Mouse (Mus musculus) heart, postnatal 25 days (tissue): ENCODE results near the gene Lrrc46. TPM values are rescaled to one million over a fixed set of nuclear protein-coding genes. Genes with fewer than 3 reads are reported as not detected.

ENCODE experiments used
- DNase-seq: peaks from one replicate; pipeline ENCODE4 v3.0.0; 2022; ENCODE audit warnings: low spot score
- intact Hi-C: fragments of 180-260 bp; cut with DNase I; formaldehyde crosslinking; loops from one replicate; pipeline ENCODE4 v1.15.1; 2025
- total RNA-seq, 2 experiments: library from RNA; stranded (reverse); gene quantifications; 2 replicates each; pipeline ENCODE4 v1.2.3; 2021

Gene Lrrc46
- total RNA-seq, 2 experiments from 2014 or later, result 0.50 TPM; not detected in 1

DNA sequence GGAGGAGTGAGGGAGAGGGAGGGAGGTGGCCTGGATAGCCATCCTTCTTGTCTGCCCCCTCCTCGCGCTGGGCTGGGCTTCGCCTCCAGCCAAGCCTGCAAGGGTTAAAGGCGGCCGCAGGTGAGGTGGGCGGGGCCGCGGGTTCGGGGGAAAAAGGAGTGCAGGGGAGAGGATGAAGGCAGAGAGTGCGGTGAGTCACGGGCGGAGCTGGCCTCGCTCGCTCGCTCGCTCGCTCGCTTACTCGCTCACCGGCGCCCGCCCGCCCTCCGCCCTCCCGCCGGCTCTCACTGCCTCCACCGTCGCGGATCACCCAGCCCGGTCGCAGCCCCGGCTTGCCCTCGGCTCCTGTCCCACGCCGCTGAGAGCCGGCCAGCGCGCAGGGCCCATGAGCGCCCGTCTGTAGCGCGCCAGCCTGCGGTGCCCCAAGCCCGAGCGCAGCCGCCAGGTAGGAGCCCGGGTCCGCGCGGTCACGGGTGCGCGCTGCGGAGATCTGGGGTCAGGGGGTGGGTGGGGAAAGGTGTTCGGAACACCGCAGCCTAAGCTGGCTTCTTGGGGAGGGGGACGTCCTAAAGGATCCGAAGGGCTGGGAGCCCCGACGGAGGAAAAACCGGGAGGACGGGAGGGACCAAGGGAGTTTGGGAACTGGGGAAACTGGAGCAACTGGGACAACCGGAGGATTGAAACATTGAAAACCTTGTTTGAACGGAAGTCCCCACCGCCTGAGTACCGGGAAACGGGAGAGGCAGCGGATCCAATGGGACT, 22.4 kb downstream of the Lrrc46 start:
- intact Hi-C loops, result no loop called here
- DNase-seq, result no peak

DNA sequence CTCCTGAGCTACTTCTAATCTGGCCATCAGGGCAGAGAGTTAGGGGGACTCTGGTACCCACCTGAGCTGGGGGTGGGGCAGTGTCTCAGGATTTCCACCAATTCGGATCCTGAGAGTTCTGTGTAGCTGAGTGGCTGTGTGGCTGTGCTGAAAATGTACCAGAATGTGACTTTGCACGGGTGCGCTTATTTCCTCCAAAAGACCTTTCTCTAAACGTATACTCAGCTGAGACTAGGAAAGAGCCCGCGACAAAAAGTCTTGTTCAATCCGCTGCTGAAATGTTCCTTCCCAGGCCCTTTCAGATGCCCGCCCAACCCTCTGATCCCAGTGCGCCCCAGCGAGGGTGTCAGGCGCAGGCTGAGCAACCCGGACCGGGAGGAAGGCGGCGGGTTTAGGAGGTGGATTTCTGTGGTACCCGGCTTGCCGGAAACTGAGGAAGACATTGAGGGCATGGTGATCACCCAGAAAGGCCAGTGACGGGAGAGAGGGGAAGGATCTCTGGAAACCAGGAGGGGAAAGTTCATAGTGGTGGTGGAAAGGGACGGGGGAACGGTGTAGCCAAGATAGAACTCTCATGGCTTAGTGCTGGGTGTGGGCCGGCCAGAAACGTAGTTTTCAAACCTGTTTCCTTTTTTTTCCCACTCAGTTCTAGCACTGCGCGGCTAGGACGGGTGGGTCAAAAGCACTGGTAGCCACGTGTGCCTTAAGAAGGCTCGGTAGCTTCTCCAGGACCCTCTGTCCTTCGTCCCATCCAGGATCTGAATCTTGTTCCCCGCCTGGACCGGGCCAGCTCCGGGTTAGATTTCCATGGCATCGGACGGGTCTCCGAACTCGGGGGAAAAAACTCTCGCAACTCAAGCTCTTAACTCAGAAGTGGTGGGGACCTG, 23.3 kb downstream of the Lrrc46 start:
- DNase-seq, result no peak
- intact Hi-C loops, result no loop called here

DNA sequence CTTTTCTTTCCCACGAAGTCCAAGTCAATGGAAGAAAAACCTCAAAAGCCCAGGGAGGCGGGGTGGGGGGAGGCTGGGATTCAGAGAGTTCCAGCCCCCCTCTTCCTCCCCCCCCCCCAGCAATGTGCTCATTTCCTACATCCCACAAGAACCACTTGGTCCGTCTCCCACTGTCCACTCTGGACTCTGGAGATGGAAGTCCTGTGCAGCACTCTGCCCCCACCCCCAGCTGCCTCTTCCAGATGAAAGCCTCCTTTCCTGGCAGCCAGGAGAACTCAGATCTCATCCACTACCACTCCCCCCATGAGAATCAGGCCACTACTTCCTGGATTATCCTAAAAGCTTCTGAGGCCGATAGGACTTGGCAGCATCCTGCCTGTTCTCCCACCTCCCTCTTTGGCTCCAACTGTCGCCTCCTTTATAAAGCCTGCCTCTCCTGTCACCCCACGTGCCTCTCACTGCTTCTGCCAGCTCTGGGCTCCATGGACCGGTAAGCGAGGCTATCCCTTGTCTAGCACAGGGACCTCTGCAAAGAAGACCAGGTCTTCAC, 28.0 kb downstream of the Lrrc46 start, which contains the start of gene Sp6:
Sp6 (plus strand) TSS at position 274 of the 550 bp plus-strand sequence.
- DNase-seq, result no peak
- intact Hi-C loops, result no loop called here

DNA sequence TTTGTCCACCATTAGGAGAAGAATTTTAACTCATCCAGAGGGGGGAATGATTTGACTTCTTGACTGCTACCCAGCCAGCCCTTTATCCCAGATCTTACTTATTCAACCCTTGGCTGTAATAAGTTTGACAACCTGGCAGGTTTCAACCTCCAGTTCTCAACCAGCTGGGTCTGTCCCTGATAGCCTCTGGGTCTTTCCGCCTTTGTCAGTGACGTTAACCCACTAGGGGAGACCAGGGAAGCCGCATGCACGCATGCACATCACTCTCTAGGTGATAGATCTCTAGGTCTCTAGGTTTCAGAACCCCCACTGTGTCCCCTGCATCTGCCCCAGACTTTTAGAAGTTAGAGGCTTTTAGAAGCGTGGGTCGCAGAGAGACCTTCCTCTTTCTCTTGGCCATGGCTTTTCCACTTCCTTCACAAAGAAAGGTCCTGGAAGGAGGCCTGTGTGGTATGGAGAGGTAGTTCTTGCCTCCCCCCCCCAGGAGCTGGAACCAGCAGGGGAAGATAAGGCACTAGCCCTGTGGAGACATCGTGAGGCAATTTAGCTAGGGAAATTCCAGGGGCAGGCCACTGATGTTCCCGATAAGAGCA, 31.9 kb downstream of the Lrrc46 start:
- intact Hi-C loops, result no loop called here
- no peak for DNase-seq

DNA sequence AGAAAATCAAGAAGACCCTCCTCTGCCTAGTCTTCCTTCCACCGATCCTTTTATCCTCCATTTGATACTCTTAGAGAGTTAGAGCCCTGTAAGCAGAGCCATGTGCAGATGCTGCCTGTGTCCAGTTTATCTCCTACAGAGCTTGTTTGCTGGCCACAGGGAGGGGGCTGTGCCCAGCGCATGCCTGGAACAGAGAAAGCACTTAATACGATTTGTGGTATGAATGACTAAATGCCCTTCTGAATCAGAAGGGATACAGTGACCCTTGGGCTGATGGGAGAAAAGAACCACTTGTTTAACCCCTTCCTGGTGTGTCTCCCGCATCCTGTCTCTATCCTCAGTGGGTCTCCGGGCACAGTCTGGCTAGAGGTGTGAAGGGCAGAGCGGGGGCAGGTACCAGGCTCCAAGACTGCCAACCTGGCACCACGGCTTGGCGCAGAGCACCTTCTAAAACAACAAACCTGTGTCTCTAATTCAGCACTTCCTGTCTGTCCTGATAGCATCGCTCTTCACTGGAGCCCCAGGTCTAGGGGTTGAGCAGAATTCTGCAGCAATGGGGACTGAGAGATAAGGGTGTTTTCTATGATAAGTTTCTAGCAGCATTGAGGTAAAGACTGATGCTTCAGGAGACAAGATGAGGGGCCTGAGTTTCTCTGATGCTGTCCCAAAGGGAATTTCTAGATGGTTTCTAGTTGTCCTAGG, 34.0 kb downstream of the Lrrc46 start:
- intact Hi-C loops, result no loop called here
- no peak for DNase-seq

DNA sequence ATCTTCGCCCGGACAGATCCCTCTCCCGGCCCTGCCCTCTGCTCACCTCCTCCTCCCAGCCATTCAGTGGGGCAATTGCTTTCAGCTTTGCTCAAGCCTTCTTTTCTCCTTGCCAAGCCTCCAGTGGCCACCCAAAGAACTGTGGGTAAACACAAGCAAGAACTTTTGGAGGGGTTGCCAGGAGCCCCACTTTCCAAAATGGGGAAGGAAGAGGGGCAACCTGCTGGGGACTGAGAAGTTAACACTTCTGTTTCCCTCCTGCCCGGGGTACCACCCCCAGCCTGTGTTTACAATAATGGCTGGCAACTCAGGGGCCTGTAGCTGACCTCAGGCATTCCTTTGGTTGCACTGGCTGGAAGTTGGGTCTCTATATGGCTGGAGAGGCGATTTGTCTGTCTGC, 38.0 kb downstream of the Lrrc46 start:
- no peak for DNase-seq
- intact Hi-C loops, result no loop called here

DNA sequence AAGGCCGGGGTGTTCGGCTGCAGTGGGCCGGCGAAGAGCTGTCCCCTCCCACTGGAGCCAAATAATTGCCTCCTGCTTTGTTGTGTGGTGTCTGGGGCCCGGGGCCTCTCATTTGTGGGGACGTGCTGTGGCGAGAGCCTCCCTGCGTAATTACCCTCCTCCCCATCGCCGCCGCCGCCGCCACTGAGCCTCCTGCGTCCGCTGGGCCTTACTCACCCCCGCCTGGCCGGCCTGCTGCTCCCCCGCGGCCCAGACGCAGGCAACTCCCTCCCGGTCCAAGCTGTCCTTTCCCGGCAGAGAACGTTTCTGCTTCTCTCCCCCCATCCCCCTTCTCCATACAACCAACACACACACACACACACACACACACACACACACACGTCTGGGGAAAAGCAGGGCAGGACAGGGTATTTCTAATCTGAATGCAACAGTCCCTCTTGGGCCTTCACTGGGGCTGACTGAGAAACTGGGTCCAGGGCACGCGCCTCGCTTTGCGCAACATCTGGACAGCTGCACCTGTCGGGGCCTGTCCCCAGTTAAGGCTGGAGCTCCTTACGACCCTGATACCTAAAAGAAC, 43.7 kb downstream of the Lrrc46 start:
- DNase-seq, result no peak
- intact Hi-C loops, result no loop called here

DNA sequence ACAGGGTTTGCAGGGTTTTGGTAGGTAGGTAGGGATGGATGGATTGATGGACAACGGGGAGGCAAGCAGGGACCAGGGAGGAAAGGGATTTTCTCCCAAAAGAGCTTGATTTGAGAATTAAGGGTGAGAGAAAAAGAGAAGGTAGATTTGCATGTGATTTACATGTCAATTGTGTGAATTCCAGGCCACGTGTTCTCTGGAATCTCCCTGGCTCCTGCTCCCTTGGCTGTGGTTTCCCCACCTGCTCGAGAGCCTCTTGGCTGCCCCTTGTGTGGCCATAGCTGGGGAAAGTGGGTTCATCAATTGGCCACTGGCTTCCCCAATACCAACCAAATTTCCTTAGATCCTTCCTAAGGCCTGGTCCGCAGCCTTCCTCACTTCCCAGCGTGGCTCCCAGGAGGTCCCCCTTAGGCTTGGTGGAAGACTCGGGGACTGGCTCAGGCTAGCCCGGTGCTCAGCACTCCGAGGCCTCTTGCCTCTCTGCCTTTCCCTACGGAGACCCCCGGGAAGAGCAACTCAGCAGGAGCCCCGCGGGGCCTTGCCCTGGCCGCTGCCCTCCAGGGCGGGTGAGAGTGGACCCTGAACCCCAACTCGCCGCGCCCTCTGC, 44.3 kb downstream of the Lrrc46 start:
- no peak for DNase-seq
- intact Hi-C loops, result no loop called here

DNA sequence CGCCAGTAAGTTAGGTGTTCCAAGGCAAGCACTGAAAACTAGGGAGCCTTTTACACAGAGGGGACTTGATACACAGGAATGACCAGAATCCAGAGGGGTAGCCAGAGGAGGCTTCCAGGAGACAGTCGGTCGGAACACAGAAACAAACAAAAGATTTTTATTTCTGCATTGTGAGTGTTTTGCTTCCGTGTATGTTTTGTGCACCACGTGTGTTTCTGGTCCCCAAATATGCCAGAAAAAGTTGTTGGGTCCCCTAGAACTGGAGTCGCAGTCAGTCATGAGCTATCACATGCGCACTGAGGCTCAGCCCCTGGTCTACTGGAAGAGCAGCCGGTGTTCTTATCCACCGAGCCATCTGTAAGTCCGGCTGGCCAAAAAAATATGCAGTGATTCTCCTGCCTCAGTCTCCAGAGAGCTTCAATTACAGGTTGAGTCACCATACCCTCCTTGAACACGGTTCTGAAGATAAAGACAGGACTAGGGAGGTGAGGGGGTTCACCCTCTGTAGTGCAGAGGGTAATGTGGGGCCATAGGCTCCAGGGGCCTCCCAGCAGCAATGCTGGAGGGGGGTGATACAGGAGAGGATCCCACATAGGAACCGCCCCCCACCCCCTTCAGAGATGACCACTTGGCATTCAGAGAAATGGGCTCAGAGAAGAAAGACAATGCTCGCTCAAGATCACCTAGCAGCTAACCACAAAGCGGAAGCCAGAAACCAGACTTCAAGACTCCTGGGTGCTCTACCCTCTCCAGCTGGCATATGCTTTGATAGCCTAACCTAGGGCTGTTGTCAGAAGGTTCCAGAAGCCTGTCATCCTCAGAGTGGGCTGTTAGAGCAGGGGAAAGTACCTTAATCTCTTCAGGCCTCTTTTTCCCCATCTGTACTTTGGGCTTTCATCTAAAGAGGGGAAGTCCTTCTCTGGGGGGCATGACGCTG, 45.1 kb downstream of the Lrrc46 start:
- DNase-seq, result no peak
- intact Hi-C loops, result no loop called here

DNA sequence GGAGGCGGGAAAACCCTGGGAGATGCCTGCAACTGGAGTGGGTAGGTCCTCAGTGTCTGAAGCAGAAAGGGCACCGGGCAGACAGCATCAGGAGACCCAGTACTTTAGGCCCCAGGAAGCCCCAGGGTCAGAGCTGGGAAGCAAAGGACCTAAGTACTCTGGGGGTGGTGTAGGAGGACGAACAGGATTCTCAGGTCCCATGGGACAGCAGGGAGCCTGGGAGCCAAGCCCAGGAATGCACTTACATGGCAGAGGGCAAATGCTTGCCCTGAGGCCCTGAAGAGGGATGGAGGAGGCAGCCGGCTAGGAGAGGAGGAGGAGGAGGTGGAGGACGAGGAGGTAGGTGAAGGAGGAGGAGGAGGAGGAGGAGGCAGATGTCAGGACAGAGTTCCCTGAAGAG, 46.2 kb downstream of the Lrrc46 start:
- DNase-seq, result no peak

DNA sequence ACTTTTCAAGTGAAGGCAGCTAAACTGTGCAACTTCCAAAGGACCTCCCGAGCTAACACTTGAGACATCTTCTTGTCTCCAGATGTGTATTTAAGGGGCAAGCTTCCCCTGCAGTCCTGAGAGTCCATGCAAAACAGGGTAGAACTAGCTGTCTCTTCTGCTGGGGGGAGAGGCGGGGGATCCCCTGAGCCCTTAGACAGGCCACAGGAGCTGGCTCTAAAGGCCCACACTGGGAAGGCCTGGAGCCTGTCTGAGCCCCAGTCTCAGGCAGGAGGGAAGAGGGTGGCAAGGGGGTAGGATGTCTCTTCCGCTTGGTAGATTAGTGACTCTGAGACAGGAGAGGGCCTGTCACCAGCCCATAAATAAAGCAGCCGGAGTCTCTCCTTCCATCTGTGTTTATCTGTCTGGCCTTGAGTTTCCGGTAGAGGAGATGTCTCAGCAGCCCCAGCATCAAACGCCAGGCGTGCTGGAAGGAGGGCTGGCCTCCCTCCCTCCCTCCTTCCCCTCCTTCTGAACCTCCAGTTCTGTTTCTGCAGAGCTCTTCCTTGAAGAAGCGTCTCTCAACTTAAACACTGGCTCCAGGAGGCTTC, 48.4 kb downstream of the Lrrc46 start:
- DNase-seq, result no peak
- intact Hi-C loops, result no loop called here

More for the DNA sequence above, 46.2 kb downstream of the Lrrc46 start:
- intact Hi-C loops, result no loop called here

DNA sequence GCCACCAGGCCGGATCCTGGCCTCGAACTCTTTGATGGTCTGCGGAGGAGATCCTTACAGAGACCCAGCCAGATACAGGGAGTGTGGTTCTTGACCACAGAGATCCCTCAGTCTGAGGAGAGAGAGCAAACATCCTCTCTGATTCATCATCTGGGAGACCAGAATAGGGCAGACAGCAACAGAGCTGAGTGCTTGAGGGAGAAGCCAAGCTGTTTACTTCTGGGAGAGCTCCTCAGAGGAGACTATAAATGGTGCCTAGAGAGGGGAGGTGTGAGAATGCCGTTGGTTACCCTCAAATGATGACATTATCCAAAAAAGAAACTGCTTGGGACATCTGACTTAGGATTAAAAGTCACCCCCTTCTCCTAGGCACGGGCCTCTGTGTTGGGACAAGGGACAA, 49.7 kb downstream of the Lrrc46 start:
- intact Hi-C loops, result no loop called here
- DNase-seq, result no peak

DNA sequence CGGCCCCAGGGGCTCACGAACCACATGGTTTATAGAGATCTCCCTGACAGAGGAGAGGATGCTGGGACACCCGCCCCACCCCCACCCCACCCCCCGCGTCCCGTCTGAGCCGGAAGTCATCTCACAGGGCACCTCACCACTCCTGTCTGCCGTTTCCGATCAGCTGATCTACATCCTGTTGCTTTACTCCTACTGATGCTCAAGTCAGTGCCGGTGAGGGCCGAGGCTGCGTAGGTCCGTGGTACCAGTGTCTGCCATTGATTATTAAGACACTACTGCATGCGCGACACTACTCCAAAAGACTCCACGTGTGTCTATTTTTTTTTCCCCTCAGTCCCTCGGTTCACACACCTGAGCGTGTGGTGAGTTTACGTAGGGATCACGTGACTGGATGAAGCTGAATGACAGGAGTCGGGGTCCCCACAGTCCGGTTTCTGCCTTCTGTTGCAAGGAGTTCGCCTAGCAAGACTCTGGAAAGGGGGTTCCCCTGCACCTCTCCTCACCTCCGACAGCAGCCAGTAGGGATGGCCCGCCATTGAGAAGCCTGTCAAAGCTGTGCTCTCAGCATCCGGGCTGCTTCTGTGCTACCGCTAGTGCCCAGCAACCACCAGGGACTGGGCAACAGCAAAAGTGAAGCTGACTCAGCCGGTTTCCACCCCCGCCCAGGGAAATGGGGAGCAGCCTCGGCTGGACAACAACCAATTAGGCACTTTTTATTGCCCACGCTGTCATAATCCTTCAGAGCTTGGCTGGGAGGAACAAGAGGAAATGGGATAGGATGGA, 53.1 kb downstream of the Lrrc46 start:
- DNase-seq, result no peak
- intact Hi-C loops, result no loop called here

DNA sequence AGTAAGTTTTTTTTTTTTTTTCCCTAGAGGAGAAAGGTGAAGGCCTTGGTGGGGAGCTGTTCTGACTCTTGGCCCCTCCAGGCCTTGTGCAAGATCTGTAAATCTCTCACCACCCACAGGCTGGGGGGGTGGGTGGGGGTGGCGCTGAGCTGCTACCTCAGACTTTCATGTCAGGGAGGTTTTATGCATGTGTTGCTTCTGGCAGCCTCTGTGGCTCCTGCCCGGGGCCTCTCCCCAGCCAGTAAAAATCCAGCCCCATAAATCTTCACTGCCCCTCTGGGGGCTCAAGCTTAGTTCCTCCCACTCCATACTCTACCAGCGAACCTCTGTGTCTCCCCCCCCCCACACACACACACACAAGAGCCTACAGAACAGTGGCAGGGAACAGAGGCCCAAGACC, 54.7 kb downstream of the Lrrc46 start:
- intact Hi-C loops, result no loop called here
- no peak for DNase-seq

DNA sequence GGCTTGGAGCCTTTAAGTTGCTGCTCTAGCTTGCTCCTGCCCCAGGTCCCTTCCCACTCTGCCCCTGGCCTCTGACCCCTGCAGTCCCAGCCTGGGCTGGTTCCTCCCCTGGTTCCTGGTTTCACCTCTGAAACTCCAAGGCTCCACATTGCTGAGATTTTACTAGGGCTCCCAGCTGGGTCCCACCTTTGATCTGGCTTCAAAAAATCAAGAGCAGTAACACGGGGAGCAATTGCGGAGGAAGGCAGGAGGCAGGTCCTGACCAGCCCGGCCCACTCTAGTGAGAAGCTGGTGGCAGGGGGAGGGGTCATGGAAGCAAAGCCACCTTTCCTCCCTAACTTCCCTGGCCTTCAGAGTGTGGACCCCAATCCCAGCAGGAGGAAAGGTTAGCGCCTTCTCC, 56.3 kb downstream of the Lrrc46 start:
- intact Hi-C loops, result loop anchor here (5.0 kb wide), 1 partner anchor 197 kb away; no protein-coding TSS in a partner anchor
- no peak for DNase-seq
